Comparison of ENCODE assay signal across 21 mouse cellular contexts in the genomic region with DNA sequence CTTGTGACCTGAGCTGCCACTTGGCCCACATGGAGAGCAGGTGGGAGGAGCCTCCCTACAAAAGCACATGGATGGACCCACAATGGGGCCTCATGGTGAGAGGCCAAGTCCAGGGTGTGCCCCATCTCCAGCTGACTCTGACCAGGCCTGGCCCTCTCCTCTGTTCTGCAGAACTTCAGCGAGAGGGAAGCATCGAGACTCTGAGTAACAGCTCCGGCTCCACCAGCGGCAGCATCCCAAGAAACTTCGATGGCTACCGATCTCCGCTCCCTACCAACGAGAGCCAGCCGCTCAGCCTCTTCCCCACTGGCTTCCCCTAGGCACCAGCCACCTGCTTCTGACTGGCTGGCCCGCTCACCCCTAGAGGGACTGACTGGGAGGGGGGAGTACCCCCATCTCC. TPM values are rescaled to one million over a fixed set of nuclear protein-coding genes. Genes with fewer than 3 reads are reported as not detected.
"Had no signal": no experiment of that assay in that cellular context is flagged by ENCODE, and none has a peak within 500 bp of the region (broad histone marks: within the 10 kb centered on the region; RNA-seq: fewer than 3 reads in every experiment).

No protein-coding gene starts in this region.

- H3K27ac ChIP-seq: intestine, embryonic 15.5 days; limb, embryonic 12.5 days; limb, embryonic 15.5 days; liver, embryonic 14.5 days; macrophage; midbrain, embryonic 12.5 days; midbrain, embryonic 15.5 days; neural tube, embryonic 12.5 days; neural tube, embryonic 15.5 days; stomach, postnatal 0 days had no signal

- H3K36me3 ChIP-seq: intestine, embryonic 15.5 days; limb, embryonic 12.5 days; limb, embryonic 15.5 days; midbrain, embryonic 12.5 days; midbrain, embryonic 15.5 days; neural tube, embryonic 12.5 days; neural tube, embryonic 15.5 days had no signal

- DNase-seq: left cerebral cortex, postnatal 4 days; liver, postnatal 0 days; lung, embryonic 14.5 days; thymus, adult 2 months; thymus, postnatal 14 days; thymus, postnatal 4 days had no signal

- H3K9ac ChIP-seq: intestine, embryonic 15.5 days; limb, embryonic 12.5 days; limb, embryonic 15.5 days; liver, embryonic 14.5 days; liver, postnatal 0 days; lung, embryonic 14.5 days; midbrain, embryonic 12.5 days; midbrain, embryonic 15.5 days; neural tube, embryonic 12.5 days; neural tube, embryonic 15.5 days had no signal

- H3K9me3 ChIP-seq: intestine, embryonic 15.5 days; limb, embryonic 12.5 days; limb, embryonic 15.5 days; midbrain, embryonic 12.5 days; midbrain, embryonic 15.5 days; neural tube, embryonic 12.5 days; neural tube, embryonic 15.5 days had no signal

- H3K4me3 ChIP-seq: intestine, embryonic 15.5 days; limb, embryonic 12.5 days; limb, embryonic 15.5 days; midbrain, embryonic 12.5 days; midbrain, embryonic 15.5 days; neural tube, embryonic 12.5 days; neural tube, embryonic 15.5 days had no signal

- ATAC-seq: liver, postnatal 0 days; lung, postnatal 0 days; midbrain, embryonic 15.5 days had no signal

- H3K4me2 ChIP-seq: intestine, embryonic 15.5 days; limb, embryonic 12.5 days; limb, embryonic 15.5 days; liver, embryonic 11.5 days; lung, embryonic 14.5 days; midbrain, embryonic 12.5 days; midbrain, embryonic 15.5 days; neural tube, embryonic 12.5 days; neural tube, embryonic 15.5 days had no signal

RNA-seq across cellular contexts. Expression of gene Tbx2, which starts 7.3 kb away (rescaled TPM):
- polyA plus RNA-seq: macrophage had no signal

RNA-seq across cellular contexts. Expression of gene Gm11444, which starts 25.1 kb away (rescaled TPM):
- polyA plus RNA-seq: intestine, embryonic 15.5 days; limb, embryonic 12.5 days; limb, embryonic 15.5 days; liver, embryonic 11.5 days; liver, embryonic 14.5 days; liver, postnatal 0 days; lung, embryonic 14.5 days; lung, postnatal 0 days; macrophage; midbrain, embryonic 12.5 days; midbrain, embryonic 15.5 days; neural tube, embryonic 12.5 days; neural tube, embryonic 15.5 days; small intestine, adult 2 months; spleen, adult 2 months; stomach, embryonic 14.5 days; stomach, postnatal 0 days; thymus, adult 2 months had no signal
